Mouse (Mus musculus): ENCODE results near the gene Col18a1.

The Col18a1 gene

DNA sequence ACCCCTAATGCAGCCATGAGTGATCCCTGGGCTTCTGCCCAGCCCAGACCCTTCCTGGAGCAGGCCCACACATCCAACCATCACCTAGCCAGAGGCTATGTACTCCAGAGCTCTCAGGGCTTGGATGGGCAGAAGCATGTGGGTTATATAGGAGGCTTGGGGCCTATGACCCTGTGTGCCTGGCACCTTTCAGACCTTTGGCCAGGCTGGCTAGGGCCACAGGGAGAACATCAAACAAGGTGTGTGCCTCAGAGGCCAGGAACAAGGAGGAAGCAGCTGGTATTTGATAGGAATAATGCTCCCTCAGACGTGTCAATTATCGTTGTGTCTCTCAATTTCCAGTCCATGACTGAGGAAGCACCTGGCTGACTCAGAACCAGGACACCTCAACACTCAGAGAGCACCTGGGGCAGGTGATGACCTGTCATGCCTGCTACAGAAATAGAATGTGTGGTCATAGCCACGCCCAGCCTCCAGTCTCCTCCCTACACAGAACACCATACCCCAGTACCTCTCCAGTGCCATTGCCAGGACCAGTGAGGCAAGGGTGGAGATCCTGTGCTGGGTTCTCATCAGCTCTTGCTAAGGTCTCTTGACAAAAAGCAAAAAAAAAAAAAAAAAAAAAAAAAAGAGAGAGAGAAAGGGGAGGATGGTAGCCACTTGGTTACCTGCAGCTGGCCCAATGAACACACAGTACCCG lies 54.6 kb downstream of the Col18a1 start:
- no peak for DNase-seq (ENCODE audit: low read depth, low spot score)

DNA sequence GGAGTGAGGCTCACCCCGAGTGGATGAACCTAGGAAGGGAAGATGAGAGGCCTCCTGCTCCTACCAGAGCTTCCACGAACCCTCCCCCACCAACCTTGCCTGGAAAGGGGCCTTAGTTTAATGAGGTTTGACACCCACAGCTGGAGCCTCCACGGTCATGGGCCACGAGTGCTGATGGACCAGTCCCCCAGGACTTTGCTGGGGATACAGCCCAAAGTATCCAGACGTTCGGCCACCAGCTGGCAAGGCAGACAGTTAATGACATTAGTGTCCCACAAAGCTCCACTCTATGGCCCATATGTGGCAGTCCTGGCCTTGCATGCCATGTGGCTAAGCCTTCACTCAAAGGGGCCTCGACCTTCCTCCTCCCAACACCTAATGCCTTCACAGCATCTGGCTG lies 55.5 kb downstream of the Col18a1 start:
- DNase-seq (ENCODE audit: low read depth, low spot score): no peak

DNA sequence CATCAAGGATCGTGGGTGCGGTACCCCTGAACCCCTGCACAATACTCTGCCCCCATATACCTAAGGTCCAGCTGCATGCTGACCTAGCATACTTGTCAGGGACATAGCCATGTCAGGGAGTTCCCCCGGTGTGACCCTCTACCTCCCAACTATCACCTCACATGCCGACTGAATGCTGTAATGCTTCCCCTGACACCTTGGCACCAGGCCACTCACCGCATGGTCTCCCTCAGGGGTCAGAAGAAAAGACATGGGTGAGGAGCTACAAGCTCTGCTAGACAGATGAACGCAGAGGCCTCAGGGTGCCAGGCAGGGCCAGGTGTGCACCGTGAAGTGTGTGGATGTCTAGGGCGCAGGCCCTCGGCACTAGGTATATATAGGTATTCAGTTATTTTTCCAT lies 56.3 kb downstream of the Col18a1 start:
- DNase-seq (ENCODE audit: low read depth, low spot score): no peak

DNA sequence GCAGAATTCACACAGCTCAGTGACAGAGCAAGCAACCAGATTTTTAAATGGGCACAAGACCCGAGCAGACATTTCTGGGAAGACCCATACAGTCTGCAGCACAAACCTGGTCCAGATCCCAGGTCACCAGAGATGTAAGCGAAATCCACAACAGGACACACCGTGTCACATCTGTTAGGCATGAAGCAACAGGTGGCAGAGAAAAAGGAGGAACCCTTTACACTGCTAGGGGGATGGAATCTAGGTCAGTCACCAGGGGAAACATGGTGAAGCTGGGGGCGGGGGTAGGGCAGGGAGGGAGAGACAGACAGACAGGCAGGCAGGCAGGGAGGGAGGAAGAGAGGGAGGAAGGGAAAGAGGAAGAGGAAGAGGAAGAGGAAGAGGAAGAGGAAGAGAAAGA lies 58.2 kb downstream of the Col18a1 start:
- no peak for DNase-seq (ENCODE audit: low read depth, low spot score)

DNA sequence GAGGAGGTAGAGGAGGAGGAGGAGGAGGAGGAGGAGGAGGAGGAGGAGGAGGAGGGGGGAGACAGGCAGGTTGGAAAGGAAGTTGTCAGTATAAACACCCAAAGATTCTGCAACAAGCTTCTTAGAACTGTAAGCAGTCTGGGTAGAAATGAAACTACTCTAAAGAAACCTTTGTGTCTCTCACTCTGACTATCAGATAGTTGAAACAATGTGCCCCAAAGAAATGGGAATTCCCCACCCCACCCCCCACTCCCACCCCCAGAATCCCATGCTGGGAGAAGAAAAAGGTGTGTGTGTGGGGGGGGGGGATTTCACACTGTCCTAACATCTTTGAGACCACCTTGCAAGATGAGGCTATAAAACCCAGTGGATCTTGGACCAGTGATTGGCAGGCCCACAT lies 62.0 kb downstream of the Col18a1 start:
- no peak for DNase-seq (ENCODE audit: low read depth, low spot score)

DNA sequence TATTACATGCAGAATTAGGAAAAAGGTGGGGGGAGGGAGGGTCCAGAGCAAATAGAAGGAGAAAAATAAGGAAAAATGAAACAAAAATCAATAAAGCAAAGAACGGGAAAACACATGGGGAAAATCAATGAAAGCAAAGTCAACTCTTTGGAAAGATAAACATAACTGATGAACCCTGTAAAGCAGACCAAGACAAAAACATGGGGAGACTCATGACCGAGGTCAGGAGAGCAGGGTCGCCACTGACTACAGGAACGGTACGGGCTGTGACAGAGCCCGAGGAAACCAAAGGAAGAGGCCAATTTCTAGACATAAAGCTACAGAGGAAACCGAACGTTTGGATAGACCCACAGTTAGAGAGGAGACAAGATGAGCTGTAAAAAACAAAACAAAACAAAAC lies 62.7 kb downstream of the Col18a1 start:
- no peak for DNase-seq (ENCODE audit: low read depth, low spot score)

DNA sequence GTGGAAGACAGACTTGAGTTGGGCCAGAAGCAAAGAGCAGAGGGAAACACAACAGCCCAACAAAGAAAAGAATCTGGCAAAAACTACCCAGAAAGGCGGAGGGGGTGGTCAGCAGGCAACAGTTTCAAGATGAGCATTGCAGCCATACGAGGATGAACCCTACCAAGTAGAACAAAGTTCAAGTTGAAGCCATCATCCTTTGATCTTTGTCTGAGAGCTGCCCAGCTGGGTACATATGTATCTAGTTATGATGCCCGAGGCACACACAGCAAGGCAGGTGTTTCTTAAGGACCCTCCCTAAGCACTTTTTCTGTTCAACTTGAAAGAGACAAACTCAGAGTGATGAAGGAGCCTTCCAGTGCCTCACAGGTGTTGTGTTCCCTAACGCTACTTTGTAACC lies 66.6 kb downstream of the Col18a1 start:
- DNase-seq (ENCODE audit: low read depth, low spot score): no peak

DNA sequence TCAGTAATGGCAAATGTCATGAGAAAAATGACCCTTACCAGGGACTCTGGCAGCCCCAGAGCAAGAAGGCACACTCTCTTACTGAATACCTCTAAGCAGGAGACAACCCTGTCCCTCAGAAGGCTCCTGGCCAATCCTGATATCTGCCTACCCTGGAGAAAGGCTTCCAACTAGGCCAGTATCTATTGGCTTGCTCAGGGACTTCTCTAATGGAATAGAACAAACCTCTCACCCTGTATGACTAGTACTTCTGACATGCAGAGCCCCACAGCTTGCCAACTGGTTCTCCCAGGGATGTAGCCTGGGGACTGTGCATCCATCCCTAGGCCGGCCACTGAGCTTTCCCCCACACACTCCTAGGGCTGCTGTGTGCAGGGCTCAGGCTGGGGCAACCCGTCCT lies 67.7 kb downstream of the Col18a1 start:
- no peak for DNase-seq (ENCODE audit: low read depth, low spot score)

DNA sequence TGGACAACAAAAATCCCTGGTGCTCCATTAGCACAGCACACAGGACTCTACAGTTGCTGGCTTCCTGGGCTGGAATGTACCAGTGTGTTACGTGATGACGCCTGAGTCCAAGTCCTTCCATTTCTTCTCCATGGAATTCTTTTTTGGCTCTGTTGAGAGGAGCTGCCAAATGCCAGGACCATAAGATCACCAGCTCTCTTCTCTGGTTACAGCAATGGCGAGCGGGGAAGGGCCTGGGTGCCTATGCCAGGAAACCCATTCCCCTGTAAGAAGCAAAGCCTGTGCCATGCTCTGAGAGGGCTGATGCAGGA lies 68.5 kb downstream of the Col18a1 start:
- DNase-seq (ENCODE audit: low read depth, low spot score): no peak

DNA sequence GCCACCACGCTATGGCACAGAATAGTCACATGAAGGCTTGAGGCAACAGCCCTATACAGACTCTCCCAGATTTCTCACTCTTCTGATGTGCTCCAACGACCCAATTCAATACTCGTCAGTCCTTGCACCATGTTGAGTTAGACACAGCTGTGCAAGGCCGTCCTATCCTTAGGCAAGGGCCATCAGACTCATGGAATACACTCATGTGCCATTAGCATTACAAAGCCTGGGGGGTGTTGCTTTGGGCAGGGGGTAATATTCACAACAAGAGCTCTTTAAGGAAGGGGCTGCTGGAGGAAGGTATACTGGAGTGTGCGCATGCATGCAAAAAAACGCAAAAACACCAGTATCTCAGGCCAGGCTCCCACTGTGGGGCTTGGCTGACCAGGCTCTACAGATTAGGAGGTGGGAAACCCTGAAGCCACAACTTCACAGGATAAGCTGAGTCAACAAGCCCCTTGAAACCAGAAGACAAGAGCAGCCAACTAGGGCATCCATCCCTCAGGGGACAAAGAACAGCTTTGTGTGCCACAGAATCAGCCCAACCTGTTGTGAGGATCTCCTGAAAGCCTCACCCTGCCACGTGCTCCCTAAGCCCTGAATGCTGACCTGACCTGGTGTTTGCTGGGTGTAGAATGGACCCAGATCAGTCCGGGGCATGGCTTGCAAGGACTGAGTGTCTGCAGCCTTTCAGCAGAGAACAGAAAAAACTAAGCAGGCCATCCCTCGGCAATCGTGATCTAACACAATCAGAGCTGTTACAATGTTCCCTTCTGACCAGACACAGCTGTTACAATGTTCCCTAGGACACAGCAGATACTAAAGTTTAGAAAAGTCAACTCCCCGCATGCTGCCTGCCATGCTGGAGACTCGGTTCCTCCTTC lies 69.1 kb downstream of the Col18a1 start:
- no peak for DNase-seq (ENCODE audit: low read depth, low spot score)

DNA sequence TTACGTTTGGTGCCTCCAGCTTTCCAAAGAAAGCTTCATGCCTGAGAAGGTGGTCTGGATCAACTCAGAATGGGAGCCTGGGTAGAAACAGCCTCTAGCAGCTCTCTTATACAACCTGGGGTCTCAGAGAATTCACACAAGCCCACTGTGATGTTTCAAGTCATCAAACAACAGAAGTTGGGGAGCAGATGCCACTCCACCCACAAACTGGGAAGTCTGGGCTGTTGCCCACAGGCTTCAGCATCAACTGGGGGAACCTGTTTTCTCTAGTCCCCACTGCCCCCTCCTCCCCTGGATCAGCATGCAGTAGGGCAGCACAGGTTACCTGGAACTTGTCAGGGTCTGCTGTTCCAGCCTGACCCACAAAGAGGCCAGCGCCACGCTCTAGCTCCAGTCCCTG lies 70.7 kb downstream of the Col18a1 start:
- DNase-seq (ENCODE audit: low read depth, low spot score): no peak

DNA sequence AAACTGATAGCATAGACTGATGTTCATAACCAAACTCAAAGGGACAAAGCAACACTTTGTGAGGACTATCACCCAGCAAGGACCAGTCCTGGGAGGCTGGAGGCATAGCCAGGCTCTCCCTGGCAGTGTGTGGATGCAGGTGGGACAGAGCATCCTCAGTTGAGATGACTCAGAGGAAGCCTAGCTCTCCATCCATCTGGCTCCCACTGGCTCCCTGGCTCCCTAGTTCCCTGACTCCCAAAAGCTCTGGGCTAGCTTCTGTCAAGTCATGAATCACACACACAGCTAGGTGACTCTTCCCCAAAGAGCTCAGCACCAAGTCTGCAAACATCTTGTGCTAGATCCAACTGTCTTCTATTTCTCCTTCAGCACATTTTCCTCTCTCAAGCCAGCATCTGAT lies 72.5 kb downstream of the Col18a1 start:
- no peak for DNase-seq (ENCODE audit: low read depth, low spot score)

DNA sequence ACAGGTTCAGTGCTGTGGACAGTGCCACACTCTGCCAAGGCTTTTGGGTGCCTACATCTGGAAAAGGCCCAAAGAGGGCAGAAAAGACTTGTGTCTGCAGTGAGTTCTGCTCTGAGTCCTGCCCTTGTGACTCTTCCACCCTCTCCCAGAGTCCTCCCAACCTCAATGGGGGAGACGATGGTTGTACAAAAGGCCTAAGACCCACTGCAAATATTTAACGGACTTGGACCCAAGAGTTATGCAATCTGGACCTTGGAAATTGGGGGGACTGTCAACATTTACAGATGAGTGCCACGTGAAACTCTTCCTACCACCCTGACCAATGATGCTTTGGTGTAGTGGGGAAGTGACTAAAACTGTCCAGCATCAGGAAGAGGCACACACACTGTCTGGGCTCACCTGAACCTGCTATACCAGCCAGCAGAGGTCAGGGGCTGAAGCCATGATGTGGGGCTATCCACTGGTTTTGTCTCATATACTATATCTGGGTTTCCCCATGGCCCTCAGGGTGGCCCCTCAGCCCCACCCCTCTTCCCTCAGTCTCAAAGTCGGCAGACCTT lies 74.7 kb downstream of the Col18a1 start:
- no peak for DNase-seq (ENCODE audit: low read depth, low spot score)

DNA sequence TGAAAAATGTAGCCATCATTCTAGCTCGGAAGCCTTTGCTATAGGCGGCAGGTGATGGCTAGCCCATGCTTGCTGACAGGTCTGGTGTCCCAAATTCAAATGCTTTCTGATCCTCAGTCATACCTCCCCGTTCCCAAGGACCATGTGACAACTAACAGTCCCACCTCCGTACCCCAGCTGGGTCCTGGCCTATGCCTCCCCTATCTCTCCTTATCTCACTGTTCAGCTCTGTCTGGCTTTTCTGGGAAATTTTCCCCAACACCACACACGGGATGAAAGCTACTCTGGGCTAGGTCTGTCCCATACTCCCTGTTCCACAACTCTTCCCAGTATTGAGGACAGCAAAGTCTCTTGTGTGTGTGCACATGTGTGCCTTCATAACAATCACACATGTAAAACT lies 76.3 kb downstream of the Col18a1 start:
- DNase-seq (ENCODE audit: low read depth, low spot score): no peak

DNA sequence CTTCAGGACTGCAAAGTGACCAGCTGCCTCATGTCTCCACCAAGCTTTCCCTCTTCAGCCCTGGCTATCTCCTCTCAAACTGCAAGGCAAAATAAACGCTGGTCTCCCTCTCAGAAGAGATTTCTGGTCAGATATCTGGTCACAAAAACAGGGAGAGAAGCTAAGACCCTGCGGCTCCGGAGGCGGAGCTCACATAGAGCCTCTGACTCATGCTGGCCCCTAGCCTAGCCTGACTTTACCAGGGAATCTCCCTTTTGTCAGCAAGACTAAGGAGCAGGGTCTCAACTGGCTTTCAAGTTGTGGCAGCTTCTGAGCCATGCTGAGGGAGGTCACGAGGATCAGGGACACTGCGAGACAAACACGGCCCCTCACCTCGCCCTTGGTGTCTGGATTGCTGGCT lies 77.0 kb downstream of the Col18a1 start:
- DNase-seq (ENCODE audit: low read depth, low spot score): no peak

DNA sequence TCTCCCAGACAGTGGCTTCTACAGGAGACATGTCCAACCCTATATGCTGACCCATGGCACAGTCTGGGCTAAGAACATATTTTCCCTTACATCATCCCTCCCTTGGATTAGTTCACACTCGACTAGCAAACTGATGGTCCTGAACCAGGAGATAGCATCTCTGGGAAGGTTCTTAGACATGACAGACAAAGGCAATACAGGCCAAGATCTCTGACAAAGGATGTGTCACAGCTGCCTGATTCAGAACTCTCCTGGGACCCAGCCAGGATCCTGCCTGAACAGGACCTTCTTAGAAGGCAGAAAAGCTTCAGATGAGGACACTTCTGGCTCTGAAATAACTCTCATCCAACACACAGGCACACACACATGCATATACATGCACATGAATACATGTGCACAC lies 81.8 kb downstream of the Col18a1 start:
- DNase-seq (ENCODE audit: low read depth, low spot score): no peak

DNA sequence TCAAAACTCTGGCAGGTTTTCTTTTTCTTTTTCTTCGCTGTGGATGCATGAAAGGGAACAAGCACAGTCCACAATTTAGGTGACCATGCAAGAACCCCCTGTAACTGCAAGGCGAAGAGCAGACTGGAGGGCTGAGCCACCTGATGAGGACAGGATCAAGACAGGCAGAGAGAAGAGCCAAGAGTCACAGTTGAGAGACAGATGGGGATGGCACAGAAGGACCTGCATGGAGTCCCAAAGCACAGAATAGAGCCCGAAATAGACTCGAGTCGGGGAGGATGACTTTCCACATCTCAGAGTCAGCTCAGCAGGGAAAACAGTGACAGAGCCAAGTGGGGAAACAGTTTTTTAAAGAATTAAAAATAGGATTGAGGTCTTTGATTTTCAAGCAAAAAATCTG lies 83.4 kb downstream of the Col18a1 start:
- no peak for DNase-seq (ENCODE audit: low read depth, low spot score)

DNA sequence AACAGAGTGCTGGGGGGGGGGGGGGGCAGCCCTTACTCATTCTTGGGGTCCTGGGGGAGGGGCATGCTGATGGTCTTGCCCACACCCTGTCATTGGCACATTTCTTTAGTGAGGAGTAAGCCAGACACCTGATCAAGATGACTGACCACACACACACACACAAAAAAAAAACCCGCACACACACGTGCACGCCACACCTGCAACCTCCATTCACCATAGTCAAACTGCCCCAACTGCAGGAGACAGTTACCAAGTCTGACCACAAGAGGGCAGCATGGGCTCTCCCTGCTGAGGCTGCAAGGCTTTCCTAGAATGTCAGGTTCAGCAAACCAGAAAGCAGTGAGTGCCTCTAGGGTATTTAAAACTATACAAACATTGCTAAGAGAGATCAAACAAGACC lies 83.9 kb downstream of the Col18a1 start:
- DNase-seq (ENCODE audit: low read depth, low spot score): peak; percentile 80

DNA sequence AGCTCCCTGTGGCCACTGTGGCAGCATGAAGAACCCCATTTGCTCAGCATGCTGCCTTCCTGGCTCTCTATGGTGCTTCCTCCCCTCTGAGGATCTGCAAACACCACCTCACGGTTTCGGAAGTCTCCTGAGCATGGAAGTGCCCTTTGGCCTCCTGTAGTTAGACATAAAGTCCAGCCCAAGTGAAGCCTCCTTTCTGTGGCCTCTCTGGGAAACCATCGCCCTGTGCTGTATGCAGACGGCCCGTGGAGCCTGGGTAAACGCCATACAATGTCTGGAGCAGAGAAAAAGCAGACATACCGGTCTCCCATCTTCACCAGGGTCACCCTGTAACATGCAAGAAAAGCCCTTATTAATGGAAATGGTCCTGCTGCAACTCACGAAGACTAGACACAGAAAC lies 87.4 kb downstream of the Col18a1 start:
- DNase-seq (ENCODE audit: low read depth, low spot score): no peak

DNA sequence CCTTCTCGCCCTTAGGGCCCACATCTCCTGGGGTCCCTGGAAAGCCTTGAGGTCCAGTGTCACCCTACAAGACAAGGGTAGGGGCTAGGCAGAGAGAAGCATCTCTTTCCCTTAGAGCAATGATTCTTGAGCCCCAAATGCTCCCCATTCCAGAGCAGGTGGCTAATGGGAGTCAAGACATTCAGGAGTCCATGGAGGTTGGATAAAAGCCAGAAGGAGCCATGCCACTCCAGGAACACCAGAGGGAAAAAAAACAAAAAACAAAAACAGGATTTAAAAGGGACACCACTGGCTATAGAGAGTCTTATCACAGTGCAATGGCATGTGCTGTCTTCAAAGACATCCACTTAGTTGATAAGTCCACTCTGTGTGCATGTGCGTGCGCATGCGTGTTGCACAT lies 87.9 kb downstream of the Col18a1 start:
- no peak for DNase-seq (ENCODE audit: low read depth, low spot score)

DNA sequence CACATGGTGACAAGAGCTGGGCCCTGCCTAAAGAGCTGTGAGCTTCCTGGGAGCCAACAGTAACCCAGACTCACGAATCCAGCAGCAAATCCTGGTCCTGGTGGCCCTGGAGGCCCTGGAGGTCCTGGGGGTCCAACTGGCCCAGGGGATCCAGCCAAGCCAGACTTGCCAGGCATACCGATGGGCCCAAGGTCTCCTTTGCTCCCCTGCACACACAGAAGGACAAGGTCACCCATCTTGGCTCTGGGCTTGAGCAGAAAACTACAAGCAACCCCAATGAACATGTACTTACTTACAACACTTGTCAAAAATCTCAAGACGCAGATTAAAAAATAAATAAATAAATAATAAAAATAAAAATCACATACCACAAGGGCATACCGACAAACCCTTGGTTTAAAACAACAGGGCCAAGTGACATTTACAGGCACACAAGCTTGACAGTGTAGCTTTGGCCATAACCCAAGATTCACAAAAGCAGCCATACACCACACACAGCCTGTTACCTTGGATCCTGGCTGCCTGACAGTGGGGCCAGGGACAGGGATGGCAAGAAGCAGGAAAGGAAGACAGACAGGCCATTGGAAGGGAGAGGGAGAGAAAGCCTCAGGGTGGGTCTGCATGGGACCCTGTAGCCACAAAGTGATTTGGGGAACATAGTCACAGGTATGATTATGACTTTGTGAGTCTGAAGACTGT lies 91.9 kb downstream of the Col18a1 start:
- no peak for DNase-seq (ENCODE audit: low read depth, low spot score)

DNA sequence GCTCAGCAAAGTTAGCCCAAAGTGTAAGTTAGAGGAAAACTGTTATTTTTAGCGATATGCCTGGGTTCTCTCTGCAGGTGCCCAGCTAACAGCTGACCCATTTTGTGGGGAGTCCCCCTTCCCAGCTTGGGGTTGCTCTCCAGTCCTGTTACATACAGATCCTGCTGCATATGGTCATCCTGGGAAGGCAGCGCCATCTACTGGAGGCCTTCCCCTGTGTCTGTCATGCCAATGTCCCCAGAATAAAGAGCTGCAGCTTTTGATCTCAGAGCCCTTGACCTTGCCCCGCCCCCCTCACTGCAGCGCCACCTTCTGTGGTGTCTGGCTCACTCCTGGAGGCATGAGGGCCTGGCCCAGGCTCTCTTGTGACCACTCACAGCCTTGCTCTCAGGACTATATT lies 96.3 kb downstream of the Col18a1 start:
- peak; percentile 76 for DNase-seq (ENCODE audit: low read depth, low spot score)

DNA sequence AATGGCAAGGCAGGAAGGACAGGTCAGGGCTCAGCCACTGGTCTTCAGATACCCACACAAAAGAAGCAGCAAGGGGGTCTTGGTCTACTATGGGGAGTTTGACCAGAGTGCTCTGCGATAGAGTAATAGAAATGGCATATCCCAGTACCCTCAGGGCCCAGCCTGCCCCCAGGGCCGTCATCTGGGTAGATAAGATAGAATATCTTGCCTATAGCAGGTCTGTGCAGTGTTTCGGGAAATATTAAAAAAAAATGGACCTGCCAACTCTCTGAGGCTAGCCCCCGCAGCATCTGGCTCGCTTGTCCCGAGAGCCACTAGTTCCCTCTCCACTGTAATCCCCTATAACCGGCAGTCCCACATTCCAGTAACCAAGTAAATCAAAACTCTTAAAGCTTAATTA lies 97.9 kb downstream of the Col18a1 start:
- no peak for DNase-seq (ENCODE audit: low read depth, low spot score)

Measured in mesoderm, embryonic 11.5 days (tissue).